Mouse (Mus musculus): Measurements from ENCODE around the gene Tagap1. TPM values are rescaled to one million over a fixed set of nuclear protein-coding genes. Genes with fewer than 3 reads are reported as not detected.
"Not testable (repeated sequence)": the region's sequence is repeated elsewhere in the genome, so short reads cannot be mapped to it uniquely, and the experiment has no call there.

Gene Tagap1
- polyA plus RNA-seq, 1 experiment from 2014 or later: 45.9 TPM

DNA sequence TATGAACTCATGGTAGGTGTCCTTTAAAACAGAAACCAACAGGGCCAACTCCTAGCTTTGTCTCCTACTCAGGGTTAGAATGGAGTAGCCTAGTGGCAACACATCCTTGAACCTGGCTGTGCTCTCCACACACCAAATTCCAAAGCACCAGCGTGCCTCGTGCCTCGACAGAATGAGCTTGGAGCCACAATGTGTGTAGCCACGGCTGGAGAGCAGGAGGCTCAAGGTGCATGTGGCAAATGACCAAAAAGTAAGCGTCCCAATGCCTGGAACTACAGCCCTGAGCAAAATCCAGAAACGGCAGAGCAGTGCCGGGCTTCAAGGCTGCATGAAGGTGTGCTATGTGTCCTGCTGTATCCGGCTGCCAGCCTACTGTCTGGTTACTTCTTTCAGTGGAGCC, 10.3 kb upstream of the Tagap1 start:
- H3K9me3 ChIP-seq (ENCODE audit: control insufficient read depth, low read length); H3K4me2 ChIP-seq (ENCODE audit: low read depth, low read length); H3K4me3 ChIP-seq (ENCODE audit: low read depth, low read length); ATAC-seq (ENCODE audit: low read depth); H3K27me3 ChIP-seq (replicated peaks; ENCODE audit: control insufficient read depth, insufficient read depth, low read length); H3K27ac ChIP-seq (replicated peaks; ENCODE audit: low read depth, low read length); H3K9ac ChIP-seq (ENCODE audit: low read depth, low read length); H3K4me1 ChIP-seq (ENCODE audit: control insufficient read depth, insufficient read depth, low read length); DNase-seq (ENCODE audit: low spot score); H3K36me3 ChIP-seq (ENCODE audit: control insufficient read depth, insufficient read depth, low read length): not testable (repeated sequence)
- WGBS: 75% methylated on average over 7 of the region's 8 CpGs

DNA sequence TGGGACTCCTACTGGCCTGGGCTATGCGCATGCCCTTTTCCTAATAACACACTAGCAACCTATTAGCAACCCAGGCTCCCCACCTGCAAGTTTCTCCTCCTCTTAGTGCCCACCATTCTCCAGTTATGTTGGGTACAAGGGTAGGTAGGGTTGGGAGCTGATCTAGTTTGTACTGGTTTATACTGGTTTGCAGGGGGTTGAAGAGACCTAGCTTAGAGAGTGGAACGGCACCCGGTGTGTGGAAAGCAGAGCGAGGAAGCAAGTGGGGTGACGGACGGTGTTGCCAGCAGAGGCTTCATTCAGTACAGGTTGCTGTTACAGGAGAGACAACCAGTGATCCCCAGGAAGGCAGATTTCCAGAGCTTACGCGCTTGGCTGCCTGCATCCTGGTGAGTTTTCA, 9.4 kb upstream of the Tagap1 start, which contains the start of gene Rnaset2b:
TSS of gene Rnaset2b (plus strand) at position 301 of the 400 bp plus-strand sequence.
- ATAC-seq (ENCODE audit: low read depth); H3K4me3 ChIP-seq (ENCODE audit: low read depth, low read length); H3K4me1 ChIP-seq (ENCODE audit: control insufficient read depth, insufficient read depth, low read length); H3K4me2 ChIP-seq (ENCODE audit: low read depth, low read length); H3K27ac ChIP-seq (replicated peaks; ENCODE audit: low read depth, low read length); H3K9me3 ChIP-seq (ENCODE audit: control insufficient read depth, low read length); H3K27me3 ChIP-seq (replicated peaks; ENCODE audit: control insufficient read depth, insufficient read depth, low read length); H3K36me3 ChIP-seq (ENCODE audit: control insufficient read depth, insufficient read depth, low read length); H3K9ac ChIP-seq (ENCODE audit: low read depth, low read length); DNase-seq (ENCODE audit: low spot score): not testable (repeated sequence)
- WGBS: no CpG with 5 or more reads among the region's 8 CpGs

DNA sequence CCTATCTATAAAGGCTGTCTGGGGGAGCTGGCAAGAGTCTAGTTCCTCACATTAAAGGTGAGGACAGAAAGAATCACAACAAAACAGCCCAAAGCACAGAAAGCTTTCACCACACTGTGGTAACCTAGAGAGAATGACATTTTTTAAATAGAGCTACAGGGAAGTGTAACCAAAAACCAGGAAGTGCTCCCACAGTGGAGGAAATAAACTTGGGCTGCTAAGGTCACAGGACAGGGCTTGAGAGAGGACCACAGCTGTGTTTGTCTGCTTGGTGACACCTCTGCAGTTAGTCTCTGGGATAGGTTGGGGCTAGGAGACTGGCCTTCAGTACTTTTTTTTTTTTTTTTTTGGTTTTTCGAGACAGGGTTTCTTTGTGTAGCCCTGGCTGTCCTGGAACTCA, 6.7 kb upstream of the Tagap1 start:
- not testable (repeated sequence) for H3K4me2 ChIP-seq (ENCODE audit: low read depth, low read length); H3K4me3 ChIP-seq (ENCODE audit: low read depth, low read length); ATAC-seq (ENCODE audit: low read depth); H3K27ac ChIP-seq (replicated peaks; ENCODE audit: low read depth, low read length); H3K9me3 ChIP-seq (ENCODE audit: control insufficient read depth, low read length); H3K9ac ChIP-seq (ENCODE audit: low read depth, low read length); H3K4me1 ChIP-seq (ENCODE audit: control insufficient read depth, insufficient read depth, low read length); H3K36me3 ChIP-seq (ENCODE audit: control insufficient read depth, insufficient read depth, low read length); H3K27me3 ChIP-seq (replicated peaks; ENCODE audit: control insufficient read depth, insufficient read depth, low read length); DNase-seq (ENCODE audit: low spot score)
- 40% methylated on average over 1 of the region's 1 CpGs for WGBS

DNA sequence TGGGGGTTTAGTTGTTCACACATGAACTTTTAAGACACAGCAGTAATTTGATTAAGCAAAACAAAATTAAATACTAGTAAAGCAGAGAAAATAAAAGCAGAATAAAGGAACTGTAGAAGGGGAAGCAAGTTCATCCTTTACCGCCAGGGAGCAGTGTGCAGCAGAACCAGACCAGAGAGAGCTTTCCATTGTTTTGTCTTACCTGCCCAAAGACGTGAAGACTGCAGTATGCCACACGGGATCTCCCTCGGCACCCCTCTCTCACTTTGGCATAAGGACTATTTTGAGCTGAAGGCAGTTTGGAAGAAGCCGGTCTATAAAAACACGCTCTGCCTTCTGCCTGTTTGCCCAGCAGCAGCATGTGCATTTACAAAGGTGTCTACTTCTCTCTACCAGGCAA, 4.4 kb upstream of the Tagap1 start:
- not testable (repeated sequence) for H3K4me3 ChIP-seq (ENCODE audit: low read depth, low read length); H3K4me2 ChIP-seq (ENCODE audit: low read depth, low read length); H3K36me3 ChIP-seq (ENCODE audit: control insufficient read depth, insufficient read depth, low read length); H3K9ac ChIP-seq (ENCODE audit: low read depth, low read length); H3K27me3 ChIP-seq (replicated peaks; ENCODE audit: control insufficient read depth, insufficient read depth, low read length); H3K27ac ChIP-seq (replicated peaks; ENCODE audit: low read depth, low read length); ATAC-seq (ENCODE audit: low read depth); H3K4me1 ChIP-seq (ENCODE audit: control insufficient read depth, insufficient read depth, low read length); H3K9me3 ChIP-seq (ENCODE audit: control insufficient read depth, low read length)
- DNase-seq (ENCODE audit: low spot score): peak; percentile 15
- WGBS: 17% methylated on average over 6 of the region's 6 CpGs

DNA sequence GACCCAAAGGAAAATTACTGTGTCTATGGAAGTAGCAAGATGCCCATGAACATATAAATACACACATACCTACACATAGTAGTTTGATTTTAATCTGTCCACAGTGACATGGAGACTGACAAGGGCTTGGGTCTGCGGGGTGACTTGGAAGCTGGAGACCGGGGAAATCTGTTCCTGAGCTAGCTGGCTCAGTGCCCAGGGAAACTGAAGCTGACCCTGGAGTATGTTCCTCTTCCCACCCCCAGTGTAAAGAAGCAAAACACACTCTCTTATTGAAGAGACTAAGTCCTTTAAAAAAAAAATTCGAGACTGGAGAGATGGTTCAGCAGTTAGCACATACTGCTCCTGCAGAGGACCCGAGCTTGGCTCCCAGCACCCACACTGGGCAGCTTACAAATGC, 2.0 kb upstream of the Tagap1 start:
- not testable (repeated sequence) for H3K4me3 ChIP-seq (ENCODE audit: low read depth, low read length); H3K27me3 ChIP-seq (replicated peaks; ENCODE audit: control insufficient read depth, insufficient read depth, low read length); H3K27ac ChIP-seq (replicated peaks; ENCODE audit: low read depth, low read length); H3K4me1 ChIP-seq (ENCODE audit: control insufficient read depth, insufficient read depth, low read length); H3K9ac ChIP-seq (ENCODE audit: low read depth, low read length); H3K36me3 ChIP-seq (ENCODE audit: control insufficient read depth, insufficient read depth, low read length); H3K9me3 ChIP-seq (ENCODE audit: control insufficient read depth, low read length); H3K4me2 ChIP-seq (ENCODE audit: low read depth, low read length); ATAC-seq (ENCODE audit: low read depth)
- WGBS: 63% methylated on average over 4 of the region's 4 CpGs
- DNase-seq (ENCODE audit: low spot score): peak; percentile 21

DNA sequence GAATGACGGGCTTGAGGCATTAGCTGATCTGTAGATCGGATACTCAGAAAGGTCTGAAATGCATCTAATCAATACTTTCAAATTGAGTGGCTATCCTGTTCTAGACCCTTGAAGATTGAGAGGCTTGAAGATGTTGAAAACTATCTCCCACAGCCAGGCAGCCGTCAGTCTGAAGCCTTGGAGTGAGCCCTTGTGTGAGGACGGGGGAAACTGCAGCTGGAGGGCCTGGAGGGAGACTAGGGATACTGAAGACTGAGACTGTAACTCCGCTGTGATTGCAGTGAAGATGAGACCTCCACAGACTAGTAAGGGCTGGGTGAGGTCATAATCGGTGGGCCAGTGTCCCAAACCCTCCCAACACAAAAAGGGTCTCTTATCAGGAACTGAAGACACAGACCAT, 1.4 kb upstream of the Tagap1 start:
- 55% methylated on average over 2 of the region's 6 CpGs for WGBS
- H3K4me2 ChIP-seq (ENCODE audit: low read depth, low read length); H3K9ac ChIP-seq (ENCODE audit: low read depth, low read length); ATAC-seq (ENCODE audit: low read depth); H3K4me1 ChIP-seq (ENCODE audit: control insufficient read depth, insufficient read depth, low read length); DNase-seq (ENCODE audit: low spot score); H3K4me3 ChIP-seq (ENCODE audit: low read depth, low read length); H3K27me3 ChIP-seq (replicated peaks; ENCODE audit: control insufficient read depth, insufficient read depth, low read length); H3K36me3 ChIP-seq (ENCODE audit: control insufficient read depth, insufficient read depth, low read length); H3K9me3 ChIP-seq (ENCODE audit: control insufficient read depth, low read length); H3K27ac ChIP-seq (replicated peaks; ENCODE audit: low read depth, low read length): not testable (repeated sequence)

DNA sequence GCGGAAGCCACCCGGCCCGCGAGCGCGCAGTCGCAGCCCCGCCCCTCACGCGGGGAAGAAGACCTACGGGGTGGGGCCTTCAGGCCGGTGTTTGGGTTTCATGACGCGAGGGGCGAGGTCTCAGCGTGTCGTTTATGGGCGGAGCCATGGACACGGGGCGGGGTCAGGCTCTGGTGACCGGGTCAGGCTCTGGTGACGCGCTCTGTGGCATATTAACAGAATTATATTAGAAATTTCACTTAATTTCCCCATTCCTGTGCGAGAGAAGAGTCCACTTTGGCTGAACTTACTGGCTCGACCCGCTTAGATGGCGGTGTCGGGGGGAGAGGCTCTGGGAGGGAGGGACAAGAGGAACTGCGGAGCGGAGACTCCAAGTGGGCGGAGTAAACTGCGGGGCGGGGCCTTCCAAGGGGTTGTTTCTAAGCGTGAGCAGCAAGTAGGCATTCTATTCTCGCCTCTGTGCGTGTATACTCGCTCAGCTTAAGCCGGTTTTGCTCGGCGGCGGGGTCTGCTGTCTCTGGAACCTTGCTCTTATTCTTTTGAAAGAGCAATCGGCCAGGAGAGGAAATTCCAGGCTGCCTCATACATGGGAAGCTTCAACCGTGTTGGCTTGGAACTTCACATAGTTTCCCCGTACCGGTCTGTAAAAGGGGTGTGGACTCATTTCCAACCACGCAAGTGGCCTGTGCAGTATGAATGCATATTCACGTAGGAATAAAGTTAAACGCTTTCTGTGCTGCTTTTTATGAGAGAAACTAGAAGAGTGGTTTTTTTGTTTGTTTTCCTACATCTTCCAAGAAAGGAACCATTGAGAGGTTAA, 435 bp upstream of the Tagap1 start:
- DNase-seq (ENCODE audit: low spot score): peak; percentile 5
- peak; percentile 96 for ATAC-seq (ENCODE audit: low read depth)
- not testable (repeated sequence) for H3K36me3 ChIP-seq (ENCODE audit: control insufficient read depth, insufficient read depth, low read length); H3K27ac ChIP-seq (replicated peaks; ENCODE audit: low read depth, low read length); H3K4me1 ChIP-seq (ENCODE audit: control insufficient read depth, insufficient read depth, low read length); H3K9me3 ChIP-seq (ENCODE audit: control insufficient read depth, low read length); H3K9ac ChIP-seq (ENCODE audit: low read depth, low read length); H3K27me3 ChIP-seq (replicated peaks; ENCODE audit: control insufficient read depth, insufficient read depth, low read length)
- 0% methylated on average over 12 of the region's 48 CpGs for WGBS
- H3K4me3 ChIP-seq (ENCODE audit: low read depth, low read length): peak overlapping the region; percentile 45
- peak overlapping the region; percentile 45 for H3K4me2 ChIP-seq (ENCODE audit: low read depth, low read length)

DNA sequence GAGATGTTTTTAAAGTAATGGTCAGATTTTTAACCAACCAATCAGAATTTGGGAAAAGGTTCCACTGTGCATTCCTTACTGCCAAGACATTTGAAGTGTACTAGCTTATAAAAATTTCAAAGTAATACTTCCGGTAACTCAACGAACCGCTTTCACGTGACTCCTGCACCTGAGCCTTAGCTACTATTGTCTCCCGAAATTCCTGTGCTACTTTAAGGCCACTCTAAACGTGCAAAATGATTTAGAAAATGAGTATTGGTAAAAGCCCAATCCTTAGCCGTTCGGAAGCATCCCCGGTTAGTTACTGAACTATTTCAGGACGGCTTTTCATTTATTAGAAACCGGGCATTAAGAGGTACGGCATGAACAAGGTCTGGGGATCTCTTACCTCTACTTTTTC, 607 bp downstream of the Tagap1 start:
- not testable (repeated sequence) for H3K9me3 ChIP-seq (ENCODE audit: control insufficient read depth, low read length); H3K27ac ChIP-seq (replicated peaks; ENCODE audit: low read depth, low read length); H3K27me3 ChIP-seq (replicated peaks; ENCODE audit: control insufficient read depth, insufficient read depth, low read length); DNase-seq (ENCODE audit: low spot score); H3K36me3 ChIP-seq (ENCODE audit: control insufficient read depth, insufficient read depth, low read length); ATAC-seq (ENCODE audit: low read depth); H3K4me1 ChIP-seq (ENCODE audit: control insufficient read depth, insufficient read depth, low read length)
- under 1% methylated on average over 12 of the region's 12 CpGs for WGBS
- peak overlapping the region; percentile 43 for H3K4me2 ChIP-seq (ENCODE audit: low read depth, low read length)
- peak overlapping the region; percentile 45 for H3K4me3 ChIP-seq (ENCODE audit: low read depth, low read length)
- H3K9ac ChIP-seq (ENCODE audit: low read depth, low read length): peak overlapping the region; percentile 62

Data from embryonic facial prominence, embryonic 14.5 days (tissue).